Mouse (Mus musculus) MEL-GATA-1-ER (cell line): ENCODE results near the gene Lrrc66.

Experiments used
- DNase-seq: peaks from one replicate; pipeline ENCODE4 v3.0.0-alpha.2; 2012; ENCODE audit warnings: low read depth; ENCODE audit errors: extremely low read depth

Gene Lrrc66

GRCm38 (mm10) chr5:73632291-73632690 lies at the start of gene Lrrc66:
TSS of gene Lrrc66 (minus strand) at chr5:73632526.
- no peak for DNase-seq

DNA sequence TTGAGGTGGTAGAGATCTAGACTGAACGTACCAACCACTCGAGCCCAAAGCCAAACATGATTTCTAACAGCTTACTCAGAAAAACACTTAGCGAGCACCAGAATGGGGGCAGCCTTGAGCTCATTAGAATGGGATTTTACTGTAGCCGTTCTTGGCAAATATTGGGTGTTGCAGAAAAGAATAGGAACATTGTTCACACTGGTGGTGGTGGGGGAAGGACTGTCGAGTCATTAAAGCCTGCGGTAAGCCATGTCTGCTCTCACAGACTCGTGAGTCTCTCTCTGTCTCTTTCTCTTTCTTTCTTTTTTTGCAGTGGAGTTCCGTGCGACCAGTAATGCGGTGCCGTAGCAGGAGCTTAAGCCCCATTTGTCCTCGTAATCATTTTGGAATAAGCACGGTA lies 44.3 kb upstream of the Lrrc66 start:
- no peak for DNase-seq

GRCm38 (mm10) chr5:73675604-73676003 lies 43.3 kb upstream of the Lrrc66 start:
- DNase-seq: no peak

- DNase-seq: no peak
Measured at GRCm38 (mm10) chr5:73669386-73669785, 37.1 kb upstream of the Lrrc66 start.

DNA sequence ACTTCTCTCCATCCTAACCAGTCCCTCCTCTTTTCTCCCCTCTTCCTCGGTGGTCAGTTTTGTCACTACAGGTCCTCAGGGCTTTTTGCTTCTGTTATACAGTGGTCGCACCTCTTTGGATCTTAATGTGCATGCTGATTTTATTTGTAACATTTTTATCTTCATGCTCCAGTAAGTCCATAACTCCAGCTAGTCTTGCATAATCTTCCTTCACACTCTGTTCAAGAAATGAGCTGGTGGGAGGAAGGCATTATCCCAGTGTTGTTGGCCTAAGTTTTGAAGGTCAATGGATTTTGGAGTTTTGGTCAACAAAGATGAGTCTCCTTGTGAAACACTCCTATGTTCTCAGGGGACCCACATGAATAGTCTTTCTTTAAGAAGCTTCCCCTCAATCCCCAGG lies 35.6 kb upstream of the Lrrc66 start:
- no peak for DNase-seq

DNA sequence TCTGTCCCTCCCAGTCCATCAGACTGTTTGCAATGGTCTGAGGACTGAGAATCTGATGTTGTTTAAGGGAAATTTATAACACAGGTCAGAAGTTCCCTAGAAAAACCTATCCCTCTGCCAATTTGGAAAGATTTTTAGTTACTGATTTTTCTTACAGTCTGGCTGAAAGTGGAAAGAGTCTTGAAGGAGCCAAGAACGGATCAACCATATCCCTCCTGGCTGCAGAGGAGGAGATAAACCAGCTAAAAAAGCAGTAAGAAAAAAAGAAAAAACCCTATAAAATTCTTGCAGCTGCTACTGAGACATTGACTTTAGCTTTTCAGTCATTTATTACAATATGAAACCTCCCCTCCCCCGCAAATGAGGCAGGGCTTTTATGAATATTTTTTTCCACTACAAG lies 34.4 kb upstream of the Lrrc66 start:
- DNase-seq: no peak

DNA sequence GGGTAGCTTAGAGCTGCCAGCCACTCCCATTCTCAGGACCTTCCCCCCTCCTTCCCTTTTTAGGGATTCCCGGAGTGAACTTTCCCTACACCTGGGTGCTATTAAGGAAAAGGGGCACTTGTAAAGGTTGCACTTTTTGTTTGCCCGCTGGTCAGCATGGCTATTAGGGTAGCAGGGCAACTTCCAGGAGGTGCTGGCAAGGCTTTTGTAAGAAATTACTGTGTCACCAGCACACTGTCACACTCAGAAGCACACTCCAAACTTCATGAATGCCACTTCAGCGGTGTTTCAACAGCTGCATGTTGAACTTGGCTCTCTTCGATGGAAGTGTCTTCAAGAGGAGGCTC lies 19.5 kb upstream of the Lrrc66 start:
- no peak for DNase-seq

DNA sequence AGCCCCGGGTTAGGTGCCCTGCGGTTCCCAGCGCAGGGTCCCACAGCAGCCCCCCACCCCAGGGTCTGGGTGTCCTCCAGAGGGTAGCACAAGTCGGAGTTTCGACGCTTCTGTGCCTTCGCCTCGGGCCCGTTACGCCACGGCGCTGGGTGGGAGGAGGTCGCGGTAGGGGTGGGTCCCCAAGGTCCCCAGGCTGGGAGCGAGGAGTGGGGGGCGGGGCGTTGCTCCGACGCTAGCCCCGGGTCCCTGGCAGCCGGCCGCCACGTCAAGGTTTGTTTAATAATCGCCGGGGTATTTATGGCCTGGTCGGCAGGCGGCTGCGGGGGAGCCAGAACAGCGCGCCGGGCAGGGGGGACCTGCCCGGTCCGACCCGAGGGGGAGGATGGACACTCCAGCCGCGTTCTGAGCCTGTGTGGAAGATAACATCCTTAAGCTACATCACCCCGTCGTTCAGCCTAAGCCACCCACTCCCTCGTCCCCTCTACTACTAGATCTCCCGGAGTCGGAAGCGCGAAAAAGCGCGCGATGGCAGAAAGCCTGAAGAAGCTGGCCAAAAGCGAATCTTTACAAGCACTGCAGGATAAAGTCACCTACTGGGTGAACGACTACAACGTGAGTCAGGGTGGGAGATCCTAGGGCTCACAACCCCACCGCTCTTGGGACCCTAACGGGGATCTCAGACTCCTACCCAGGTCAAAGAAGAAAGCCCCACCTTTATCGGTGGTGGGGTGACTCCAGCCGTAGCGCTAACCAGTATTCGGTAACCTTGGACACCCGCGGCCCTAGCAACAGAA lies 18.9 kb upstream of the Lrrc66 start, which contains the start of gene Spata18:
Gene Spata18, plus strand, starts transcription at position 319 of the 794 bp plus-strand sequence.
- no peak for DNase-seq

- DNase-seq: no peak
Measured at GRCm38 (mm10) chr5:73650365-73650964, 18.1 kb upstream of the Lrrc66 start.

DNA sequence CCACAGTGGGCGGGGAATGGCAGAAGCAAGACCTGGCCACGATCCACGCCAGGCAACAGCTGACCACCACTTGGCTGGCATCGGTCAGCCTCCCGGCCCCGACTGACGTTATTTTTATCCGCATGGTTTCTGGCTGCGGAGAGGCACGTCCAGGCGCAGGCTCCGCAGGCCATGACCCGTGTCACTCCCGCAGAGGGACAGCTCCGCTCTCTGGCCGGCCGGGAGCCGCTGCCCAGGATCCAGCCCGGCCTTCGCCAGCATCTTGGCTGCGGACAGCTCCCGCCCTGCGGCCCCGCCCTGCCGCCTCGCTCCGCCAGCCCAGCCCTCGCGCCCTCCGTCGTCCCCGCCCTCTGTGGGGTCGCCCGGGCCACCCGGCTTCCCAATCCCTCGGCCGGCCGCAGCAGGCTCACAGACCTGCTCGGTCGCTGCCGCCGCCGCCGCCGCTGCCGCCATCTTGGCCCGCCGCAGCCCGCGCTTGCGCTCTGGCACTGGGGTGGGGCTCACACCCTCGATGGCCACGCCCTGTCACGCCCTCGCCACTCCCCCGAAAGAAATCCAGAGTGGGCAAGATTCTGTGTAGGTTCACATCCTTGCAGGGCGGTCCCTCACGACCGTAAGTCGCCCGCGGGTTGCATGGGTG lies 15.1 kb upstream of the Lrrc66 start, which contains the start of gene Sgcb:
Gene Sgcb, minus strand, starts transcription at position 530 of the 640 bp plus-strand sequence.
- no peak for DNase-seq

DNA sequence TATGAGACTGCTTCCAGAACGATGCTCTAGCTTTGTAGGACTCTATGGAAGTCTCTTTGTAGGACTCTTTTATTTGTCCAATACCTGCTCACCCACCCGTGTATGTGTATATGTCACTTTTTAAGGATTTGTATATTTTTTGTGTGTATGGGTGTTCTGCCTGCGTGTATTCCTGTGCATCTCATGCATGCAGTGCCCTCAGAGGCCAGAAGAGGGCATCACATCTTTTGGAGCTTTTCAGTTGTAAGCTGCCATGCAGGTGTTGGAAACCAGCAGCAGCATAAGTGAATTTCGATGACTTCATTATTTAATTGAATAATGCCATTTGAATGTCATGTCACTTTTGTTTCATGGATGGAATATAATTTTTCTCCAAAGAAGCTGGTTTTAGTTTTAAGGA lies 9.8 kb upstream of the Lrrc66 start:
- DNase-seq: no peak

DNA sequence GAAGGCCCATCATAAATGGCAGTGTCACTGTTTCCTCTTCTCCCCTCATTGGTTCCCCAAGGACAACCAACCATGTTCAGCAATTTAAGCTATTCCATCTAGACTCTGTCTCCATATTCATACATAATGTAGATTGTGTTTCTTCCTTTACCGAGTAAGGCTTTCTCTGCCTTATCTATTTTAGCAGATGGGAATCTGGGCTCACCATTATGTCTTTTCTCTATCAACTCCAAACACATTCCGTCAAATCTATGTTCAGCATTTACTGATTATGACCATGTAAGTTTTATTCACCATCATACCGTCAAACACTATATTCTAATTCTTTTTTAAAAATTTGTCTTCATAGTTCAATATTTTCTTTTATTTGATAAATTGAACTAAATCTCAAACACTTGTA lies 8.7 kb upstream of the Lrrc66 start:
- DNase-seq: no peak

DNA sequence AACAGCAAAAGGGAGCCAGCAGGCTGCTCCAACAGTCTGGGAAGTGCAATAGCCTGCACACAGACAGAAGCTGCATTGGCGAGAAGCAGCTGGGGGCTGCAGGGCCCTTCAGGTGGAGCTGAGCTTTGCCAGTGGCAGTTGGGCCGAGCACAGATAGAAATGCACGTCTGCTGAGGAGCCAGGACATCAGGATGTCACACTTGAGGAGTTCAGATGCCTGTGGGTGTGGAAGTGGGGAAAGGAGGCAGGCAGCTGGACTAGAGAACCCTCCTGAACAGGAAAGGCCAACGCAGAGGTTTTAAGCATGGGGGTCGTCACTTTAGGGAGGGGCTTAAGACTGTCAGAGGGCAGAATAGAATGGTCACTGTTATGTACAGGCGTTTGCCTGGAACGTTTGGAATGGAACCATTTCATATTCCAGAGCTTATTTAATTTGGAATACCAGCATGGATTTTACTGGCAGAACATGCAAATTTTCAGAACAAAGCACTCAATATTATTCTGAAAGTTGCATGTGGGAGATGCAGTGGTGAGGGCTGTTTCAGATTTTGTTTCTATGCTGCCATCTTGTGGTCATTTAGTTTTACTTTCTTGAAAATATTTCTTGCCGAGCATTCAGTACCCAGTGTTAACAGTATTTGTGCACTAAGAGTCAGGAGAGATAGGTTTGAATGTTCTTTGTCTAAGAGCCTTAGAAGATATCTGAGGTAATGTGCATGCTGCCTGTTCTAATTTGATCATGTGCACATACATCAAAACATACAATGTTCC lies 5.2 kb upstream of the Lrrc66 start:
- DNase-seq: peak; percentile 31

GRCm38 (mm10) chr5:73633141-73633540 lies 815 bp upstream of the Lrrc66 start:
- DNase-seq: peak; percentile 52

DNA sequence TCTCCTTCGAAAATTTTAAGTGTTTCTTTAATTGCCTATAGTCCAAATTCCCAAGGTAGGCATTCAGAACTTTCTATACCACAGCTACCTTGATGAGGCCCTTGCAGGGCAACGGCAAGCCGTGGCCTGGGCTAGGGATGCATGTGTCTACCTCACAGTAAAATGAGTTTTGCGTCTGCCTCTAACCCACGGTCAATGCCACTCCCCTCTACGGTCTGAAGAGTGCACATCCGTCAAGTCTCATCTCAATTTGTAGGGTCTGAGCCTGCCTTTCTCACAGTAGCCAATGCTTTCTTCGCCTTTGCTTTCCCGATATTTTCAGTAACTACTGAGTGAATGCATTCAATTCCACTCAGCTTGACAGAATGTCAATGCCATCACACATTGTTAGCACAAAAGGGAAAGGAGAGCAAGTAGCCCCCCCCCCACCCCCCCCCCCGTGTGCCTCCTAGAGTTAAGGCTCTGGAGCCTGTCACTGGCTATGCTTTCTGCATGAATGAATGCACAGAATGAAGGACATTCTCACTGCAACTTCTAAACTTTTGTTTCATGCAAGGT lies 1.2 kb downstream of the Lrrc66 start:
- DNase-seq: no peak

DNA sequence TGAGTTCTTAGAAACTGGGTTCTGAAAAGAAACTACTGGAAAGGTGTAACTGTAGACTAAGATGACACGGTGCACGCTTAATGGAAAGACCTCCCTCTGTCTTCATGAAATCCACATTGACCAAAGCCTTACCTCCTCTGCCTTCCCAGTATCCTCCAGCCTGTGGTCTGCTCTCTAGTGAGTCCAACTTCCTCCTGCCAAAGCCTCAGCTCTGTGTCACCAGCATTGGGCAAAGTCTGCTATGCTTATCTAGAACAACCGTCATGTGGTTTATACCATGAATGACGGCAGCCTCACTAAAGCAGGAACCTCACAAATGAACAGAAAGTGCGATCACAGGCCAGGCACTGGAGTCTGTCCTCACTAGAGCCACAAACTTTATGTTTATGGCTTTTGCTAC lies 2.2 kb downstream of the Lrrc66 start:
- DNase-seq: peak; percentile 93

DNA sequence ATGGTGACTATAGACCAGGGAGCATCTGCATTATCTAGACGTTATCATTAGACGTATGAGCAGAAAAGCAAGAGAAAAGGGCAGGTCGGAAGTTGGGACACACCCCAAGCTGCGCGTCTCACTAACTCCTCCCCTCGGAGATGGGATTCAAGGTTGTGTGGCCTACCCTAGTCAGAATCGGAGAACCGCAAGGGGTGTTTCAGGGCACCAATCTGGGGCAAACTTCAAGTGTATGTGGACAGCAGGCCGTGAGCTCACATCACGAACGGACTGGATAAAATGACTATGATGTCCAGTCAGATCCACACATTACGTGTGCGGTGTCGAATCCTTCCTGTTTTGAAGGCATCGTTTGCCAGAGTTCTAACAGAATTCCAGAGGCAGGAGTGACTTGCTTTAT lies 4.3 kb downstream of the Lrrc66 start:
- DNase-seq: no peak

DNA sequence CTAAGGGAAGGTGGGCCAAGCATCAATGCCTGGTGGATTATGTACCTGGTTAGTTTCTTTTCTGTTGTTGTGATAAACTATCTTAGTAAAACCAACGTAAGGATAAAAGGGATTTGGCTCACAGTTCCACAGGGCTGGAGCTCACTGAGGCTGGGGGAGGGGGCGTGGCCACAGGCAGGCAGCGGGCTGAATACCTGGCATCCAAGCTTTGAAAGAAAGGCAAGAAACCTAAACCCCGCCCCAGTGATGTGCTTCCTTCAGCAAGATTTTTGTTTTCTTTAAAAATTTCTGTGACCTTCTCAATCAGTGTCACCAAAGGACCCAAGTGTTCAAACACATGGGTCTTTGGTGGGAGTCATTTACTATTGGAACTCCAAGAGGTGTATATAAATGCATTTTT lies 4.8 kb downstream of the Lrrc66 start:
- no peak for DNase-seq

GRCm38 (mm10) chr5:73626842-73627241 lies 5.5 kb downstream of the Lrrc66 start:
- DNase-seq: no peak

DNA sequence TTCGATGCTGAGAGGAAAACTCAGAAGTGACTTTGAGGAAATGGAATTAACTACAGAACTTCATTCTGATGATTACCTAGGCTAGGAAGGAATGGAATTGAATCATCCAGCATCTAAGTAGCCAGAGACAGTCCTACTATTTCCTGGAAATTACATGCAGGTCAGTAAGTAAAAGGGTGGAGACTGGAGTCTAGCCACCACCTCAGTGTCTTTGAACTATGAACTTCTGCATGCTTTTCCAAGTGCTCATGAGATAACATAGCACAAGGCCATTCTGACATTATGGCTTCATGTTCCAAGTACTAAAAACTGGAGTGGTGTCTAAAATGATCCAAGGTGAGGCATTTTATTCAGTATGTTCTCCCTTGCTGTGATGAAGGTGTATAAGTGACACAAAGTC lies 6.8 kb downstream of the Lrrc66 start:
- DNase-seq: no peak

GRCm38 (mm10) chr5:73618969-73619368 lies 13.4 kb downstream of the Lrrc66 start:
- DNase-seq: no peak
